Mouse (Mus musculus) adrenal gland, postnatal 36 days (tissue): ENCODE results near the gene Smoc2. TPM values are rescaled to one million over a fixed set of nuclear protein-coding genes. Genes with fewer than 3 reads are reported as not detected.

Experiments
- DNase-seq, 2 experiments: peaks; one replicate each; pipeline ENCODE4 v3.0.0; 2021; ENCODE audit warnings: mixed read lengths in 1 of 2
- total RNA-seq, 2 experiments: library from RNA; stranded (reverse); gene quantifications; 2 replicates each; pipeline ENCODE4 v1.2.3; 2021

The Smoc2 gene
- total RNA-seq, 2 experiments from 2014 or later = 30.7 to 34.9 TPM

DNA sequence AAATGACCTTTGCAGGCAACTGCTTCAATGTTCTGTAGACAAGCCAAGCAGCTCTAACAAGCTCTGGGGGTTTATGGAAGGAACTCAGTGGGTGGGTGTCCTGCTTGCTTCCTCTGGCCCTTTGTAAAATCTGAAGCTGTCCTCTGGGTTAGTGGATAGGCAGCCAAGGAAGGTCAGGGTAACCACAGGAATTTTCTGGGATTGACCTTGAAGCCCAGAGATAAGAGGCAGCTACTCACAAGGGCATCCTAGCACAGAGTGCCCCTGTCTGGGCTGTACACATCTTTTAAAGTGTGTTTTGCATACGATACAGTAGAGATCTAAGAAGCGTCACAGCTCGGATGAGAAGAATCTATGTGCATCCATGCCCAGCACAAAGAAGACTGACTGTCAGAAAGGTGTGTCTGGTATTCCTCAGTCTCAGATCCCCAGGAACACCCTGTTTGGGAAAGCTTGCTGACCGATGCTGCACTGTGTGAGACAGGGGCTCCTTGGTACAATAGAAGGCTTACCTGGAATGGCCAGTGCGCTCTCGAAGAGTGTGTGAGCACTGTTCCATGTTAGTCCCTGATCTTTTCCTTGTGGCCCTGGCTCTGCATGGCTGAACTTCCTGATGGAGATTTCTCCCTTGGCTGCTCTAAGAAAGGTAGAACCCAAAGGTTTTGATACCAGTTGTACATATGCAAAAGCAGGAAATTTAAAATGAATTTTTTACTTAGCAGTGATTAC lies 69.9 kb downstream of the Smoc2 start:
- peak in 1 of 2 experiments; percentile 44 for DNase-seq

DNA sequence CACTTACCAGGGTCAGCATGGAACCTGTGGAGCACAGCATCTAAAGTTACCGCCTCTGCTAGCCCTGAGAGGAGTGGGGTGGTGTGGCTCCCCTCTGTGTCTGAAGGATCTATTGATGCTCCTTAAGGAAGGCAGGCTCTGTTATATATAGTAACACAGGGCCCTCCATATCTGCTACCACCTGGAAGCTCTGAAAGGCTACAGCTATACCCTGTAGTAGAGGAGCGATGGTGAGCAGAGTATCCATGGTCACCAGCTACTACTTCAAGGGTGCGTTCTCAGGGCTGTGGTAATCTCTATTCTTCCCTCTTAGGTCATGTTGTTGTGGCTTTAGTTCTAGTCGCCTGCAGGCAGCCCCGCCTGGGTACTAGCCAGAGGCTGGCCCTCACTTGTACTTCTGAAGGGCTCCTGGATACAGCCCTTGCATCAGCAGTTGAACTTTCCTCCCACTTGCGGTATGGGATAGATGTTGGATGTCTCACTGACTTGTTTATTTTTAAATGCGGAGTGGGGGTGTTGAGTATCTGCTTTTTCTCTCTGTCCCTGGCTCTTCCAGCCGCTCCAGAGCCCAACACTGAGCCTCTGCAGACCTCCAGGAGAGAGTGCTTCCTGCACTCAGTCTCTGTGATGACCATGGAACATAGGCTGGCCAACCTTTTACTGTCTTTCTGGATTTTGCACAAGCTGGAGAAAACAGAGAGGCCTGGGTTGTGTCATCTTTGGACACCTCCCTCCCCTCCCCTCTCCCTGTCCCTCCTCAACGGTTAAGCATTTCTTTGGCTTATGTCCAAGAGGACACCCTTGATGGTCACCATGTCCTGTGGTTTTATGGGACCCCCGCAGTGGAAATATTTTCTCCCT lies 74.1 kb downstream of the Smoc2 start:
- no peak for DNase-seq

DNA sequence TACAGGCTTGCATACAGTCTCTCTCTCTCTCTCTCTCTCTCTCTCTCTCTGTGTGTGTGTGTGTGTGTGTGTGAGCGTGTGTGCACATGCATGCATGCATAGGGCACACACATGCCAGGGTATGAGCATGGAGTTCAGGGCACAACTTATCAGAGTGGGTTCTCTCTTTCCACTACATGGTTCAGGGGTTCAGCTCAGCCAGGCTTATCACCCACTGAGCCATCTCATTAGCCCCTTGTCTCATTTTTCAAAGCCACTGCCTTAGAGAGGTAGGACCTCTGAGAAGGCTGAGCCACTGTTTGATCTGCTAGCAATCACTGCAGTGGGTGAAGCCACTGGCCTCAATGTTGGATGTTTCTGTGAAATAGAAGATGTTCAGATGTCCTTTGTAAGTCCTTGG lies 82.2 kb downstream of the Smoc2 start:
- DNase-seq = no peak

DNA sequence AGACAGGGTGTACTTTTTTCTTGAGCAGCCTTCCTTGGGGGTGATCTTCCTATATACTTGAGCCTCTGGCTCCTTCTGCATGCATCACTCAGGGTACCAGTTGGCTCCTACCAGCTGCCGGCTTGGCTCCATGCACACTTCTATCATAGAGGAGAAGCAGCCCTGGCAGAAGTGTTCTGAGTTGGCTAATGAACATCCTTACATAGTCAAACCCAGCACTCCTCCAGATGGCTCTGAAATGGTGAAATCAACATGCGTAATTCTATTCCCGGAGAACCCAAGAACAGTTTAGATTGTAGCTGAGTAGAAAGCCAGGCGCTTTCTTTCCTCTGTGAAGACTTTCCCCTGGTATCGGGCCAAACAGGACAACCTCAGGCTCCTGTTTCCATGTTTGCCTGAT lies 91.2 kb downstream of the Smoc2 start:
- DNase-seq = no peak

DNA sequence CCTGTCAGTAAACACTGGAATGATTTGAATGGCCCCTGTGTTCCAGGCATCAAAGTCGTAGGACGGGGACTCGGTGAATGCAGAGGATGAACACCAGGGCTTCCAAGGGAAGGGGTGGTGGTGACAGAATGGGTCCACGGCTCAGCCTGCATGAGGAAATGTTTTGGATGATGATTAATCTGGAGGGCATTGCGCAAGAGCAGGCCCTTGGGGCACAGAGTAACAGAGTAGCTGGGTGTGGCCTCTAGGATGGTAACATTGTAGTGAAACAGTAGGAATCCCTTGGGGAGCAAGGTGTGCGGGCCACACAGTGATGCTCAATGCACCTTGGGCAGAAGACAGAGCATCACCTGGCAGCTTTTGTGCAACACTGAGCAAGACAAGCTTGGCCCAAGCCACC lies 92.3 kb downstream of the Smoc2 start:
- DNase-seq = peak; percentile 27 to 44

DNA sequence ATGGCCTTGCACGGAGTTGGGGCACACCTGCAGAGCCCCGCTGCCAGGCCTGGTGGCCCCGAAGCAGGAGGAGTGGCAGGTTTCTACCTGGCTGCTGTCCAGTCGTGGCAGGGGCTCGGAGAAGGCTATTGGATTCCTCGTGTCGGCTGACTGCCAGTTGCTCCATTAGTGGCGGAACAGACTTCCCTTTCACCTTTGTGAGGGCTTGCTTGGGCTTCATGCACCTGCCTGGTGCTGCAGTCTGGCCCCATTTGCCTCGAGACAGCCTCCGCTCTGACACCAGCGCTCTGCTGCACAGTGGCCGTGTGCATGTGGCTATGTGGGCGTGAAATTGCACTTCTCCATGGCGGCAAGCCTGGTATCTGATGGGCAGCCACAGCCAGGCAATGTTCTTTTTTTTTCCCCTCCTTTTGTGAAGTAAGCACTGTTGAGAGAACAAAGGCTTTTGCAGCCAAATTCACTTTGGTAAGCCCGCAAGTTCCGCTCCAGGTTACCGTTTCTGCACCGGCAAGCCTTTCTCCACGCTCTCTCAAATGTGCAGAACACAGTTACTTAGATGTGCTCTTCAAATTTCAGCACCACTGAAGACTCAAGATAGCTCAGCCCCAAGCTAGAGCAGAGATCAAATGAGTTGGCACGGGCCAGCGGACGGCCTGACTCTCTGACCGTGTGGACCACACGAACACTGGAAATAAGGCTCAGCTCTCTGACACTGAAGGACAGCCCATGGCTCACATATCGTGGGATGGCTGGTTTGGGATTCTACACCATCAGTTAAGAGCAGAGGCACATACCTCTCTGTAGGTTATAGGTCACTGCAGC lies 93.2 kb downstream of the Smoc2 start:
- no peak for DNase-seq

DNA sequence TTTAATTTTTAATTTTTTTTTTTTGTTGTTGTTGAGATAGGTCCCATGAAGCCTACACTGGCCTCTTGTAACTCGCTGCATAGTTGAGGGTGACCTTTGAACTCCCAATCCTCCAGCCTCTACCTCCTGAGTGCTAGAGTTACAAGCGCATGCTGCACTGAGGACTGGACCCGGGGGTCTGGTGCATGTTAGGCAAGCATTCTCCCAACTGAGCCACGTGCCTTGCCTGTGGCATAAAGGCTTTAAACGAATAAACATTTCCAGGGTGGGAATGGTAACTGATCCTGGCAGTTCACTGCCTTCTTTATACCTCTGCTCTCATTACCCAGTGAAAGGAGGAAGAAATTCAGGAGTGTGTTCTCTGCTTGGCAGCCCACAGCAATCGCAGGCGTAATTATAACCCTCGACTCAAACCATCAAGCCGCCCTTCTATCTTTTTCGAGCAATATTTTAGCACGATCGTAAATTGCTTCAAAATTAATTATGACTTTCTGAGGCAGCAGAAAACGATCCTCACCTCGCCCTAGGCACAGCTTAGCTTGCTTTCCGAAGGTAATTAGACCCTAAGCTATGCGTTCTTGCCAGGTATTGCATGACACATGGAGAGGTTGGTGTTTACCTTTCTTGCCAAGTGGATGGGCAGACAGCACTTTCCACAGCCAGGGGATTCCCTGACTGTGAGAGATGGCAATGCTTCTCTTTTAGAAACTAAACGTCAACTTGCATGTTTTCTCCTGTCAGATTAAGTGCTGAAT lies 99.6 kb downstream of the Smoc2 start:
- no peak for DNase-seq

DNA sequence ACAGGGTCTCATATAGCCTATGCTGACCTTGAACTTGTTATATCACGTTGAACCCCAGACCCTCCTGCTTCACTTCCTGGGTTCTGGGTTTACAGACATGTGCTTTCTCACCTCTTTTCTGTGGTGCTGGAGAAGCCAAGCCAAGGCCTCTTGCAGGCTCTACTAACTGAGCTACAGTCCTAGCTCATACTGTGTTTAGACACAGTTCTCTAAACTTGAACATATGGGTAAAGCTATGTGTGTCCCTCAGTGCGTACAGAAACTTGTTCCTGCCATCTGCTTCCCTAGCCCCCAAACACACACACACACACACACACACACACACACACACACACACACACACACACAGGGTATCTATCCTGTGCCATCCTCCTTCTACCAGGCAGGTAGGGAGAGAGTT lies 100.2 kb downstream of the Smoc2 start:
- no peak for DNase-seq

DNA sequence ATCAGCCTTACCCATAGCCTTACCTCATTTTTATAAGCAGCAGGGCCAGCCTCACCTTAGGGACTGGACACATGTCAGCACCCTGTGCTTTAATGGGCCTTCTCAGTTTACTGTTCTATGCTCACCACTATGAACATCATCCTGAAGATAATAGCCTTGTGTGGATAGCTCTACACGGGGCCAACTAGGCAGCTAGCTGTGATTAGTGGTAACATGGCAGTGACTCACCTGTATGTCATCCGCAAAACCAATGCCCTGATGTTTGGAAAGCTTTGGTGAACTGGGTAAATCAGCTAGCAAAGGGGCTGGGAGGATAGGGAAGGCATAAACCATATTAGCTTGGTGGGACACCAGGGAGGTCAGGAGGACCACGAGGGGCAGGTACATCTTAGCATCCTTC lies 100.7 kb downstream of the Smoc2 start:
- DNase-seq = no peak

DNA sequence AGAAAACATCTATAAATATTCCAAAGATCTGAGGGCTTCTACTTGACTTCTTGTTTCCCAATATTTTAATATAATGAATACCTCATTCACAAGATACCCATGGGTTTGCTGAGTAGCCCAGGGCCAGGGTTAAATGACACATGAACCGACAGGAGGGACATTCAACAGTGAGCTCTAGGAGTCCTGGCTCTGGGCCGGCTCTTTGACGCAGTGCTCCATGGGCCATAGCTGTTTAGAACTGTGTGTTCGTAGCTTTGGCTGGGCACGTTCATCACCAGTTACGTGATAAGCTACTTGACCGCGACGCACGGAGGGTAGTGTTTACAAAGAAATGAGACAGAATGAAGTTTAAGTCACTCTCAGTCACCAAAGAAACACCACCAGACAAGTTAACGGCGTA lies 101.2 kb downstream of the Smoc2 start:
- DNase-seq = no peak

DNA sequence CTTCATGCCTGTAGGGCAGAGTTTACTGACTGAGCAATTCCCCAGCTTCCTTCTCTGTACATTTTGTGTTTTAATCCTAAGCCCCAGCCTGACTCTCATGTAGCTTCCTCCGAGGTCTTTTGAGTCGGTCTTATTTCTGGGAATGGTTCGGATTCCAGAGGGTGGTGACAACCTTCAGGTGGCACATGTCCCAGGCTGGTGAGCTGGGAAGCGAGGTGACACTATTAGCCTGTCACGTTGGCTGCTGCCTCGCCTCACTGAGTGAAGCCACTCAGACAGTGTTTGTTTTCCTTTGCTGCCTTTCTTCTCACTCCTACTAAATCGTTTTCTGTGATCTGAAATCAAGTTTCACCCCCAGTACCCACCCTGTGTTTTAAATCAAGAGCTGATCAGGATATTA lies 102.2 kb downstream of the Smoc2 start:
- DNase-seq = no peak

DNA sequence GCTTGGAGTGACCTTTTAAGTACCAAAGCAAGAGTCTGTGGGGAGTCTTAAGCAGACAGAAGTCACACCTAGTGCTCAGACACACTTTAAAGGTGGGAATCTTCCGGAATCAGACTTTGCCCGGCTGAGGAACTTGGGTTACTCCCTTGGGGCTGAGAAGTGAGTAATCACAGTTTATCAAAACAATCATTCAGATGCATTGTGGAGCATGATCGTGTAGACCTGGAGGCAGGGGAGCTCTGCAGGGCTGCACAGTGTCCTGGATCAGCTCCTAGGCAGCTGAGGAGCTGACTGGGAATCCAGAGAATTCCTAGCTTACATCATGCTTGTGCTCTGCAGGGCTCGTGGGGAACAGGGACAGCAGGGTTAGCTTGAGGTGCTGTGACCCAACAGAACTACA lies 104.7 kb downstream of the Smoc2 start:
- DNase-seq = no peak

DNA sequence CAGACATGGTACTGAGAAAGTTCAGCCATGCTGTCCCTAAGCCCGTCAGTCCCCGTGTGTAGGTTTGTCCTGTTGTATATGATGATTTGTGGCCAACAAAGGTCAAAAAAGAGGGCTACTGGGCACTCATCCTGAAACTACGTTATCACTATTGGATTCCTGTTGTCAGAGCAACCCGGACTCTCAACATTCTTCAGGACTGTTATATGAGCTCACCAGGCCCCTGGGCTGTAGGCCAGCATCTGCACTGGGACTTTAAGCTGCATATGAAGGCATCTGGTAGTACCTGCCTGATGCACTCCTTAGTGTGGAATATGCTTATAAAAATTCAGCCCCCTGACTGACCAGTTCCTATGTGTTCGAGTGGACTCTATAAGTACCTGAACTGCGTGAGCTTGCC lies 105.7 kb downstream of the Smoc2 start:
- DNase-seq = no peak

DNA sequence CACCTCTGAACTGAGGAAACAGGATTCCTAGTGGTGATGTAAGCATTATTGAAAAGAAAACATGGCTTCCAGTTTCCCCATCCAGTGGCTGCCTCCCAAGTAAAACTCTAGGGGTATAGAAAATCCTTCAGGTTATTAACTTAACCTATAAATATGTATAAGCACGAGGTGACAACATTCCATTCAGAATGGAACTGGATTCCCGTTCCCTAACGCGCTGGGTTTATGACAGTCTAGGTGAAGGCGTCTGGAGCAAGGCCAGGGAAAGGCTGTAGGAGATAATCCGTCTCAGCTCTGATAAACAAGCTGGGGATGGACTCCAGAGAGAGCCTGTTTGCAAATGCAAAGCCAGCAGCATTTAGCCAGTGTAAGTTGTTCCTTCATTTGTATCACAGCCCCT lies 108.0 kb downstream of the Smoc2 start:
- DNase-seq = no peak

DNA sequence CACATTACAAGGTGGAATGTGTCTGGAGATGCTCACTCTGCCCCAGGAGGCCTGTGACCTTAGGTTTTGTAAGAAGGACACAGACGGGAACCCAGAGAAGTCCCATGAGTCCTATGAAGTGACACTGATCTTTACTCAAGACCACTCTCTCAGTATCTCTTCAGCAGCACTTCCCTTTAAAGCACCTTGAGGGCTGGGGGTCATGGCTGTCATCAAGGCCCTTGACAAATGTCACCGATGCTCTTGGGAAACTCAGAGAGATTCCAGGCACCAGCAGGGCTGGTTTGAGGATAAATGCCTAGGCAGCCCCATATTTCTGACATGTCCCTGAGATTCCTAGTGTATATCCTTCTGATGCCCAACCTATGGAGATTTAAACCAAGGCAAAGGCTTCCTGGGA lies 113.1 kb downstream of the Smoc2 start:
- no peak for DNase-seq

DNA sequence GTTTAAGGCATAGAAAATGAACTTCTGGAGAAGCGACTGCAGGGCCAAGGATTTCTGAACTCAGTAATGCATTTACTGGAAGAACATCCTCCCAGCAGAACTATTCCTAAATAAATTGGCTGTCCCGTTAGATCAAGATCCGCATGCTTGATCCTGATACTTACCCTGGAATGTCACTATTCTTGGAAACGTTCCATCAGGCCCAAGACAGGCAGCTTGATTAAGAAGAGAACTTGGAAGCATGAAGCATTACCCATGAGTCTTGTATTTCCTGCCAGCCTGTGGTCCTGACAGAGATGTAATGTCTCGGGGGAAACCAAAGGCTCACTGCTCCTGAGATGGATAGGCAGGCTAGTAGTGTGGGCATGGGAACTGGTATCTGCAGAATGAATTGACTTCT lies 115.6 kb downstream of the Smoc2 start:
- DNase-seq = no peak

DNA sequence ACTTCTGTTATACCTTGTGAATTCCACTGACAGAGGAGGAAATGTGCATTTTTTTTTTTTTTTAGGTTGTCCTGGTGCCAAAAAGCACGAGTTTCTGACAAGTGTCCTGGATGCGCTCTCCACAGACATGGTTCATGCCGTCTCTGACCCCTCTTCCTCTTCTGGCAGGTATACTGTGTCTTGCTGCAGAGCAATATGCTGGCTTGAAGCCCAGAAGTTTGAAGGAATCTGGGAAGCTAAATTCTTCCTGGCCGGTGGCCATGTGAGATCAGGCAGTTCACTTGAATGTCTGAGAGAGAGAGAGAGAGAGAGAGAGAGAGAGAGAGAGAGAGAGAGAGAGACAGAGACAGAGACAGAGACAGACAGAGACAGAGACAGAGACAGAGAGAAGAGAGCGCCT lies 118.2 kb downstream of the Smoc2 start:
- peak; percentile 51 to 57 for DNase-seq

DNA sequence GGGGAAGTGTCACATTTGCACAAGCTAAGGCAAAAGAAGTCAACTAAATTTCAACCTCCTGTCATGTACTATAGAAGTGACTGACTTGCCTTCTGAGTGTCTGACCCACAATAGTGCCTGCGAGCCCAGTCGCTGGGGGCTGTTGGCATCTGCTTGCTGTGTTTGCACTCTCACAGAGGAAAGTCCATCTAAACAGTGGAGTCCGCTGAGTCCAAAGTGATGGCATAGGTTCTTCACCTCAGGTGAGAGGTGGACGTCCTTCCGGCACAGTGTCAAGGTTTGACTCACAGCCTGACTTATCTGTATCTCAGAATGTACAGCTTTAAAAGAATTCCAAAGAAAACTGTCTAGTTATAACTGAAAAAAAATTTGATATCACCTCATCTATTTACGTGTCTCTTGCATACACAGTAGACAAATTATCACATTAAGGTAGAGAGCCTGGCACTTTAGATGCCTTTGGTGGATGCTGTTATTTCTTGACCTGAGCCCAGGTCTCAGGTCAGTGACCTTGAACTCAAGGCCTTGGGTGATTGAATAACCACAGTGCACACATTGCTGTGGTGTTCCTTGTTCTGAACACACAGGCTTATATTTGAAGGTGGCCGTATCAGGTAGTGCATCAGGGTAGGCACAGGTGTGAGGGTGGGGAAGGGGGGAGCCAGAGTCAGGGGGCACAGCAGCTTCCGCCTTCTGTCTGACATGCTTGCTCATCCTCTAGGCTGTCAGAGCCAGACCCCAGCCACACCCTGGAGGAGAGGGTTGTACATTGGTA lies 119.5 kb downstream of the Smoc2 start:
- no peak for DNase-seq

DNA sequence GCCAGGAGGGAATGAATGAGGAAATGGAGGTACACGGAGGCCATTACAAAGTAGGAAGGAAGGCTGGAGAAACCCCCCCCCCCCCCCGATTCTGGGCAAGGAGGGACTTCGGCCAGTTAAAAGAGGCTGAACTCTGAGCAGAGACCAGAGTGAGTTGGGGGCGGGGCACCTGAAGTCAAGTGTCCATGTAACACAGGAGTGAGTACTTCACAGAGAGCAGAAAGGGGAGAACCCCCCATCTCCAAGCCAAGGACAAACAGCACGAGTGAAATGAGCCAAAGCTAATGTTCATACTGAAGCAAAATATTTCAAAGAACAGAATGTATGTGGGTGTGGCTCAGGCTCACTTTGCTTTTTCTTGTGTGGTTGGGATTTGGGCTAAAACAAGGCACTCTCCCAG lies 121.7 kb downstream of the Smoc2 start:
- DNase-seq = no peak

DNA sequence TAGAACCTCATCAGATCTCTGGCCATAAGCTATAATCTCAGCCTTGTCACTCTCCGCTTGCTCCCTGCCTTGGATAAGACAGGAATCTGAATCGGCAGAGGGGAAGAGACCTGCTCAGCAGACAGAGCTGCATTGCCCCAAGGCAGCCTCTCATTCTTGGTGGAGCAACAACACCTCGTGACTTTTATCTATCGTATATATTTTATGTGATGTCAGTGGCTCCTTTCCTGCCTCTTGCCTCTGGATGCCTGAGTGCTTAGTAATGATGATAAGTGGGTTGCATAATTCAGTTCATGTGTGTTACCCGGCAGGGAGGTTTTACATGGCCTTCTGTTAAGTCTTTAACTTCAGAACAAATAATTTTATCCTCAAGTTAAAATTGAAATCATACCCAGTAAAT lies 128.6 kb downstream of the Smoc2 start:
- no peak for DNase-seq

DNA sequence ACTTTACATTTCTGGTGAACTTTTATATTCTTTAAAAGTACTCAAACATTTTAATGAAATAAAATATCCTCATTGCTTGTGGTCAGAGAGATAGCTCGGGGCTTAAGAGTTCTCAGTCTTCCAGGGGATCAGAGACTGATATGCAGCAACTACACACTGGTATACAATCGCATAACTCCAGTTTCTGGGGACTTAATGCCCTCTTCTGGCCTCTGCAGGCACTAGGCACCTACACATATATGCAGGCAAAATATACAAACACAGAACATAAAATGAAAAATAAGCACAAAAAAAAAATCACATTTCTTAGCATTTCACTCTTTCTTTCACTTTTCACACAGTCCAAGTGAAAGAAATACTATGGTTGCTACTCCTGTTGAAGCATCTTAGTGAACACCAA lies 133.2 kb downstream of the Smoc2 start:
- DNase-seq = no peak
